Mouse (Mus musculus) MEL (cell line): ENCODE measurements around the gene Tefm. TPM values are rescaled to one million over a fixed set of nuclear protein-coding genes. Genes with fewer than 3 reads are reported as not detected.

Experiments used
- DNase-seq: peaks from one replicate; pipeline ENCODE4 v3.0.0; 2011; ENCODE audit warnings: low read depth, low spot score
- H3K27ac ChIP-seq: 2 replicates; pipeline ENCODE4 v1.5.1; 2012; ENCODE audit warnings: low read depth, mild to moderate bottlenecking, control low read depth, low read length, moderate library complexity; ENCODE audit not compliant: control insufficient read depth
- H3K27me3 ChIP-seq, 2 experiments: fragments of 150-350 bp in 1 of 2; sonication (generic) in 1 of 2; 2 replicates each; pipeline ENCODE4 v1.6.1; 2012; ENCODE audit warnings: low read length in 2 of 2, mild to moderate bottlenecking in 2 of 2, improper control_type of control experiment in 1 of 2, moderate library complexity in 1 of 2; ENCODE audit not compliant: insufficient read depth in 2 of 2, control insufficient read depth in 1 of 2
- H3K36me3 ChIP-seq, 2 experiments: 2 replicates each; pipeline ENCODE4 v1.6.1; 2012 to 2014; ENCODE audit warnings: low read length in 2 of 2, improper control_type of control experiment in 1 of 2, inconsistent platforms in 1 of 2, mild to moderate bottlenecking in 1 of 2; ENCODE audit not compliant: insufficient read depth in 2 of 2, control insufficient read depth in 1 of 2
- H3K4me1 ChIP-seq, 2 experiments: fragments of 150-350 bp in 1 of 2; sonication (generic) in 1 of 2; 2 replicates each; pipeline ENCODE4 v1.6.1; 2012; ENCODE audit warnings: low read length in 2 of 2, improper control_type of control experiment in 1 of 2, mild to moderate bottlenecking in 1 of 2; ENCODE audit not compliant: insufficient read depth in 2 of 2, control insufficient read depth in 1 of 2
- H3K4me3 ChIP-seq, 2 experiments: fragments of 150-350 bp in 1 of 2; sonication (generic) in 1 of 2; 2 replicates each; pipeline ENCODE4 v1.5.1; 2012; ENCODE audit warnings: low read depth in 2 of 2, low read length in 2 of 2, mild to moderate bottlenecking in 2 of 2, moderate library complexity in 2 of 2, control low read depth in 1 of 2, improper control_type of control experiment in 1 of 2; ENCODE audit not compliant: control insufficient read depth in 1 of 2, insufficient read depth in 1 of 2
- H3K79me2 ChIP-seq: 2 replicates; pipeline ENCODE4 v1.6.1; 2012; ENCODE audit warnings: mild to moderate bottlenecking, low read length, moderate library complexity; ENCODE audit not compliant: control insufficient read depth, poor library complexity, insufficient read depth
- H3K9ac ChIP-seq: 2 replicates; pipeline ENCODE4 v1.6.1; 2012; ENCODE audit warnings: low read depth, mild to moderate bottlenecking, control low read depth, low read length, moderate library complexity; ENCODE audit not compliant: control insufficient read depth, poor library complexity, severe bottlenecking
- H3K9me3 ChIP-seq: fragments of 150-350 bp; sonication (generic); replicated peaks from 2 replicates; pipeline ENCODE4 v1.6.1; 2012; ENCODE audit warnings: mild to moderate bottlenecking, low read length, improper control_type of control experiment, moderate library complexity; ENCODE audit not compliant: insufficient read depth
- BHLHE40 ChIP-seq: IDR thresholded peaks from 2 replicates; pipeline ENCODE4 v1.6.1; 2012; ENCODE audit warnings: low read depth, mild to moderate bottlenecking, inconsistent platforms, low read length, improper control_type of control experiment, borderline replicate concordance
- CHD1 ChIP-seq: IDR thresholded peaks from 2 replicates; pipeline ENCODE4 v1.6.1; 2012; ENCODE audit warnings: low read depth, mild to moderate bottlenecking, inconsistent platforms, low read length, improper control_type of control experiment
- CHD2 ChIP-seq: IDR thresholded peaks from 2 replicates; pipeline ENCODE4 v1.6.1; 2011; ENCODE audit warnings: low read length, improper control_type of control experiment
- CTCF ChIP-seq, 3 experiments: IDR thresholded peaks in 2 of 3; conservative IDR thresholded peaks in 1 of 3; 2 replicates each; pipeline ENCODE4 v1.5.1; 2011 to 2012; ENCODE audit warnings: low read length in 3 of 3, low read depth in 2 of 3, mild to moderate bottlenecking in 2 of 3, improper control_type of control experiment in 1 of 3, inconsistent platforms in 1 of 3, mixed read lengths in 1 of 3, moderate library complexity in 1 of 3; ENCODE audit not compliant: control insufficient read depth in 1 of 3, insufficient read depth in 1 of 3, poor library complexity in 1 of 3, severe bottlenecking in 1 of 3
- E2F4 ChIP-seq: IDR thresholded peaks from 2 replicates; pipeline ENCODE4 v1.6.1; 2011; ENCODE audit warnings: low read depth, low read length, improper control_type of control experiment, borderline replicate concordance
- ELF1 ChIP-seq: IDR thresholded peaks from 2 replicates; pipeline ENCODE4 v1.6.1; 2014; ENCODE audit warnings: low read depth, mild to moderate bottlenecking, inconsistent platforms, low read length, improper control_type of control experiment, moderate library complexity
- ETS1 ChIP-seq: IDR thresholded peaks from 2 replicates; pipeline ENCODE4 v1.6.1; 2012; ENCODE audit warnings: low read depth, mild to moderate bottlenecking, inconsistent platforms, low read length, improper control_type of control experiment, moderate library complexity
- HCFC1 ChIP-seq: IDR thresholded peaks from 2 replicates; pipeline ENCODE4 v1.6.1; 2012; ENCODE audit warnings: low read depth, mild to moderate bottlenecking, inconsistent platforms, low read length, improper control_type of control experiment, moderate library complexity
- JUND ChIP-seq: IDR thresholded peaks from 2 replicates; pipeline ENCODE4 v1.6.1; 2011; ENCODE audit warnings: low read depth, mild to moderate bottlenecking, improper control_type of control experiment, low read length
- KAT2A ChIP-seq: conservative IDR thresholded peaks from 2 replicates; pipeline ENCODE4 v1.6.1; 2012; ENCODE audit warnings: low read depth, low read length, improper control_type of control experiment, inconsistent platforms
- MAFK ChIP-seq: IDR thresholded peaks from 2 replicates; pipeline ENCODE4 v1.6.1; 2011; ENCODE audit warnings: low read depth, mild to moderate bottlenecking, low read length, improper control_type of control experiment, borderline replicate concordance
- MAX ChIP-seq: IDR thresholded peaks from 2 replicates; pipeline ENCODE4 v1.6.1; 2011; ENCODE audit warnings: low read length, improper control_type of control experiment
- MAZ ChIP-seq: IDR thresholded peaks from 2 replicates; pipeline ENCODE4 v1.6.1; 2012; ENCODE audit warnings: low read depth, mild to moderate bottlenecking, inconsistent platforms, low read length, improper control_type of control experiment
- MEF2A ChIP-seq: IDR thresholded peaks from 2 replicates; pipeline ENCODE4 v1.6.1; 2014; ENCODE audit warnings: low read depth, mild to moderate bottlenecking, inconsistent platforms, low read length, improper control_type of control experiment; ENCODE audit not compliant: poor library complexity, insufficient replicate concordance, severe bottlenecking; ENCODE audit errors: extremely low read depth
- MYB ChIP-seq: IDR thresholded peaks from 2 replicates; pipeline ENCODE4 v1.6.1; 2011; ENCODE audit warnings: mild to moderate bottlenecking, low read depth, low read length, improper control_type of control experiment
- MYC ChIP-seq: IDR thresholded peaks from 2 replicates; pipeline ENCODE4 v1.6.1; 2011; ENCODE audit warnings: low read depth, mild to moderate bottlenecking, low read length, improper control_type of control experiment, moderate library complexity
- NELFE ChIP-seq: IDR thresholded peaks from 2 replicates; pipeline ENCODE4 v1.6.1; 2011; ENCODE audit warnings: low read depth, low read length, improper control_type of control experiment
- NRF1 ChIP-seq: IDR thresholded peaks from 2 replicates; pipeline ENCODE4 v1.6.1; 2014; ENCODE audit warnings: low read depth, mild to moderate bottlenecking, inconsistent platforms, low read length, improper control_type of control experiment, moderate library complexity; ENCODE audit not compliant: poor library complexity, insufficient read depth, severe bottlenecking
- POLR2AphosphoS2 ChIP-seq: IDR thresholded peaks from 2 replicates; pipeline ENCODE4 v1.6.1; 2011; ENCODE audit warnings: low read length, improper control_type of control experiment
- POLR2AphosphoS5 ChIP-seq: IDR thresholded peaks from 2 replicates; pipeline ENCODE4 v1.6.1; 2012; ENCODE audit warnings: low read depth, borderline replicate concordance, mild to moderate bottlenecking, inconsistent platforms, low read length, moderate library complexity, mixed read lengths
- RAD21 ChIP-seq: IDR thresholded peaks from 2 replicates; pipeline ENCODE4 v1.6.1; 2011; ENCODE audit warnings: mild to moderate bottlenecking, low read depth, low read length, improper control_type of control experiment
- SIN3A ChIP-seq: IDR thresholded peaks from 2 replicates; pipeline ENCODE4 v1.6.1; 2012; ENCODE audit warnings: low read length, improper control_type of control experiment, inconsistent platforms
- SMC3 ChIP-seq: IDR thresholded peaks from 2 replicates; pipeline ENCODE4 v1.6.1; 2011; ENCODE audit warnings: low read depth, low read length, improper control_type of control experiment
- TAL1 ChIP-seq: IDR thresholded peaks from 2 replicates; pipeline ENCODE4 v1.6.1; 2012; ENCODE audit warnings: mild to moderate bottlenecking, inconsistent platforms, low read length, moderate library complexity, mixed read lengths
- TBP ChIP-seq: IDR thresholded peaks from 2 replicates; pipeline ENCODE4 v1.8.0; 2011; ENCODE audit warnings: low read depth, low read length, improper control_type of control experiment
- TCF12 ChIP-seq: IDR thresholded peaks from 2 replicates; pipeline ENCODE4 v1.6.1; 2014; ENCODE audit warnings: low read depth, mild to moderate bottlenecking, inconsistent platforms, low read length, improper control_type of control experiment, moderate library complexity
- USF1 ChIP-seq: IDR thresholded peaks from 2 replicates; pipeline ENCODE4 v1.6.1; 2014; ENCODE audit warnings: low read depth, mild to moderate bottlenecking, inconsistent platforms, low read length, improper control_type of control experiment, moderate library complexity
- ZC3H11A ChIP-seq: IDR thresholded peaks from 2 replicates; pipeline ENCODE4 v1.6.1; 2012; ENCODE audit warnings: low read depth, mild to moderate bottlenecking, inconsistent platforms, low read length, improper control_type of control experiment
- ZKSCAN1 ChIP-seq: IDR thresholded peaks from 2 replicates; pipeline ENCODE4 v1.6.1; 2012; ENCODE audit warnings: low read depth, mild to moderate bottlenecking, inconsistent platforms, low read length, improper control_type of control experiment, moderate library complexity
- ZMIZ1 ChIP-seq: IDR thresholded peaks from 2 replicates; pipeline ENCODE4 v1.6.1; 2012; ENCODE audit warnings: low read depth, mild to moderate bottlenecking, inconsistent platforms, low read length, improper control_type of control experiment, moderate library complexity
- polyA plus RNA-seq, 2 experiments: library from polyadenylated mRNA; stranded (reverse) in 1 of 2; unstranded in 1 of 2; fragments of >175 nt in 1 of 2; fragments of >200 nt in 1 of 2; gene quantifications; 2 replicates each; pipeline versions ENCODE4 v1.2.1 to v1.2.4; 2012; ENCODE audit warnings: low replicate concordance in 2 of 2, low read depth in 1 of 2; ENCODE audit not compliant: insufficient read length in 2 of 2, insufficient read depth in 1 of 2, missing spikeins in 1 of 2
- total RNA-seq: library from RNA; depleted of rRNA; stranded (reverse); fragments of 300-350 nt; gene quantifications from 2 replicates; pipeline ENCODE4 v1.2.3, GENCODE M21; 2012

Gene Tefm
- total and polyA plus RNA-seq, 3 experiments = 23.6 to 33.9 TPM; not detected in 1

DNA sequence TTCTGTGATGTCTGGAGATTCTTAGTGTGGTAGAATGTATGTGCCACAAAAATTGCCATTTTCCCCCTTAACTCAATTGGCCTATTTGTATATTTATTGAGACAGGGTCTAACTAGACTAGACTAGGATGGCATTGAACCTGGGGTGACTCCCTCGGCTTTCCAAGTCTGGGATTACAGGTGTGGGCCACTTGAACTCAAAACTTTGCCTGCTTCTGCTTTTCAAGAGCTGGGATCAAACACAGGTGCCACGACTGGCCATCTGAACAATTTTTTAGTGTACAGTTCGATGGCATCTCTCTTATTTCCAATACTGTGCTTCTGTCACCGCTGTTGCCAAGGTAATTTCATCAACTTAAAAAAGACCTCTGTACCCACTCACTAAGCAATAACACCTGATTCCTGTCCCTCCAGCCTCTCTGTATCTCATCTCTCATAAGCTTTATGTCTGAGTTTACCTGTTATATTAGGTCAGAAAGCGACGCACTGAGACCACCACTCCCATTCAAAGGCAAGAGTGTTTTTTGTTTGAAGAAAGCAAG lies 42.6 kb upstream of the Tefm start:
- H3K27me3 ChIP-seq = no peaks in the 10 kb centered on the region
- no peaks in the 10 kb centered on the region for H3K9me3 ChIP-seq
- H3K27ac ChIP-seq = peak overlapping the region; percentile 77; the same call in 1 of the 2 replicates
- peak overlapping the region; percentile 90 to 91 for H3K4me3 ChIP-seq
- H3K4me1 ChIP-seq = peaks cover 2 to 11% of the 10 kb centered on the region in 2 experiments; a peak in 3 of 4 replicates
- H3K36me3 ChIP-seq = peaks cover 0 to 9% of the 10 kb centered on the region in 2 experiments; a peak in 2 of 4 replicates
- TF ChIP-seq JUND (no peak), KAT2A (no peak), MAZ (no peak), ZC3H11A (no peak), ZKSCAN1 (no peak), MEF2A (no peak), ZMIZ1 (no peak), MAFK (no peak), TAL1 (no peak), MYC (no peak), CHD2 (no peak), SIN3A (no peak), NELFE (no peak), RAD21 (no peak), TBP (no peak), HCFC1 (no peak)
- H3K9ac ChIP-seq = peak overlapping the region; percentile 88
- H3K79me2 ChIP-seq = peaks cover 4% of the 10 kb centered on the region; the same call in 1 of the 2 replicates
- DNase-seq = peak; percentile 46

DNA sequence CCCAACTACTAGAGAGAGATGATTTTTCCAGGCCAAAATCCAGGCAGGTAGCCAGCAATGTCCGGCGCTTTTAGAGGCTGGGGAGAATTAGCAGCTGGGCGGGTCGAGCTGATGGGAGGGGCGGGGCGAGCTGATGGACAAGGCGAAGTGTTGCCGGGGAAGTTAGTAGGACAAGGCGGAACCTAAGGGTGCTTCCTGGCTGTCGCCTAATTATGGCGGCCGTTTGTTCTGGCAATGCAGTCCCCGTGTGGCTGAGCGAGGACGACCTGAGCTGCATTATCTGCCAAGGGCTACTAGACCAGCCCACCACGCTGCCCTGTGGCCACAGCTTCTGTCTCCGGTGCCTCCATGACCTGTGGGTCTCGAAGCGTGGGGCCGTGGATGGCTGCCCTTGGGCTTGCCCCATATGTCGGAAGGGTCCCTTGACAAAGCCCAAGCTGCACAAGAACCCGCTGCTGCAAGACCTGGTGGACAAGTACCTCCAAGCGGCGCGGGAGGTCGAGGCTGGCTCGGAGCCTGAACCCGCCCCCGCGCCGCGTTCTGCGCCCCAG lies 41.8 kb upstream of the Tefm start, which contains the start of gene Rnf135:
Gene Rnf135, plus strand, starts transcription at position 147 of the 551 bp plus-strand sequence.
- DNase-seq = peak; percentile 97
- Histone ChIP-seq H3K27me3 (no peaks in the 10 kb centered on the region), H3K4me1 (peaks cover 2 to 11% of the 10 kb centered on the region in 2 experiments; a peak in 3 of 4 replicates), H3K79me2 (peaks cover 4% of the 10 kb centered on the region; the same call in 1 of the 2 replicates), H3K4me3 (peak within 1 kb of the TSS; percentile 90 to 91), H3K36me3 (peaks cover 0 to 9% of the 10 kb centered on the region in 2 experiments; a peak in 2 of 4 replicates), H3K9ac (peak within 1 kb of the TSS; percentile 88), H3K27ac (peak within 1 kb of the TSS; percentile 77), H3K9me3 (no peaks in the 10 kb centered on the region)
- TF ChIP-seq POLR2AphosphoS5 (0 out of 2 replicates have a peak, but pooled peaks have one; percentile 81), MYB (no peak), ZKSCAN1 (no peak), MAX (peak; percentile 47), MAFK (no peak), POLR2AphosphoS2 (peak; percentile 92), MAZ (no peak; the same call in 1 of the 2 replicates), CHD2 (no peak), SIN3A (peak; percentile 60), NELFE (peak; percentile 95), ELF1 (peak; percentile 79), CTCF (IDR thresholded peaks at IDR 0.05 in 2 of 3, conservative IDR thresholded peaks at IDR 0.05 in 1 of 3; ENCODE audit: control insufficient read depth in 1 of 3, insufficient read depth in 1 of 3, low read depth in 2 of 3, low read length in 3 of 3, poor library complexity in 1 of 3, severe bottlenecking in 1 of 3) (no peak), SMC3 (no peak), BHLHE40 (no peak), MYC (peak; percentile 50; the same call in 1 of the 2 replicates), CHD1 (no peak), E2F4 (no peak), HCFC1 (peak; percentile 70), JUND (no peak), TBP (no peak), ETS1 (no peak), ZMIZ1 (peak; percentile 93), USF1 (no peak), TCF12 (peak; percentile 67), NRF1 (no peak)
